Mouse (Mus musculus) limb, embryonic 10.5 days (tissue): ENCODE measurements at regions not wholly inside any gene's neighbourhood (a gene's known extent, or its start where the extent isn't known, plus 50 kb on each side); places are given as distances from the start of the nearest gene placed in this dataset.
"Not testable (repeated sequence)": the region's sequence is repeated elsewhere in the genome, so short reads cannot be mapped to it uniquely, and the experiment has no call there.

ENCODE experiments used
- DNase-seq: peaks from one replicate; pipeline ENCODE4 v3.0.0-alpha.2; 2017; ENCODE audit warnings: low spot score
- H3K27ac ChIP-seq: fragments of 300-500 bp; sonication (generic); 2 replicates; pipeline ENCODE4 v1.5.1; 2016; ENCODE audit warnings: mild to moderate bottlenecking
- H3K27me3 ChIP-seq: fragments of 300-500 bp; sonication (generic); 2 replicates; pipeline ENCODE4 v1.6.1; 2016; ENCODE audit warnings: low read depth, mild to moderate bottlenecking; ENCODE audit not compliant: poor library complexity, severe bottlenecking
- H3K36me3 ChIP-seq: fragments of 300-500 bp; sonication (generic); 2 replicates; pipeline ENCODE4 v1.6.1; 2016; ENCODE audit warnings: mild to moderate bottlenecking, moderate library complexity
- H3K4me1 ChIP-seq: fragments of 300-500 bp; sonication (generic); 2 replicates; pipeline ENCODE4 v1.6.1; 2016
- H3K4me3 ChIP-seq: fragments of 300-500 bp; sonication (generic); 2 replicates; pipeline ENCODE4 v1.5.1; 2016; ENCODE audit warnings: mild to moderate bottlenecking, moderate library complexity
- H3K9me3 ChIP-seq: fragments of 300-500 bp; sonication (generic); replicated peaks from 2 replicates; pipeline ENCODE4 v1.6.1; 2016; ENCODE audit warnings: mild to moderate bottlenecking
- WGBS: fragments of 180-500 bp; shearing (Covaris S2); methylation state at CpG from one replicate; pipeline ENCODE4 v1.1.7; 2016; 5-methylcytosine and 5-hydroxymethylcytosine counted together

- not testable (repeated sequence) for H3K9me3 ChIP-seq, H3K27me3 ChIP-seq, H3K4me1 ChIP-seq, H3K36me3 ChIP-seq
- peak overlapping the region; percentile 86 for H3K27ac ChIP-seq
- 2% methylated on average over 44 of the region's 44 CpGs for whole genome bisulfite sequencing
- DNase-seq: peak; percentile 85
- H3K4me3 ChIP-seq: peak overlapping the region; percentile 64
Observed at GRCm38 (mm10) chr12:17992572-17992971, 301.9 kb downstream of the Hpcal1 start.

GRCm38 (mm10) chr12:17993368-17993767 is 302.7 kb downstream of the Hpcal1 start:
- H3K4me1 ChIP-seq, H3K9me3 ChIP-seq, H3K27me3 ChIP-seq: not testable (repeated sequence)
- Histone ChIP-seq H3K4me3 (peak overlapping the region; percentile 64), H3K36me3 (peaks cover 11% of the 10 kb centered on the region), H3K27ac (peak overlapping the region; percentile 86)
- WGBS: 9% methylated on average over 22 of the region's 22 CpGs
- peak; percentile 53 for DNase-seq
